Mouse (Mus musculus) Muller cell, postnatal 12 days (primary cell): ENCODE measurements around the gene Gart.
A peak's percentile ranks its signal among the peaks of the same experiment; 100 is the strongest.
"Not testable (repeated sequence)": the region's sequence is repeated elsewhere in the genome, so short reads cannot be mapped to it uniquely, and the experiment has no call there.

Source experiments
- DNase-seq: peaks from one replicate; pipeline ENCODE4 v3.0.0-alpha.2; 2015; ENCODE audit errors: inconsistent ontology term

Gart gene

DNA sequence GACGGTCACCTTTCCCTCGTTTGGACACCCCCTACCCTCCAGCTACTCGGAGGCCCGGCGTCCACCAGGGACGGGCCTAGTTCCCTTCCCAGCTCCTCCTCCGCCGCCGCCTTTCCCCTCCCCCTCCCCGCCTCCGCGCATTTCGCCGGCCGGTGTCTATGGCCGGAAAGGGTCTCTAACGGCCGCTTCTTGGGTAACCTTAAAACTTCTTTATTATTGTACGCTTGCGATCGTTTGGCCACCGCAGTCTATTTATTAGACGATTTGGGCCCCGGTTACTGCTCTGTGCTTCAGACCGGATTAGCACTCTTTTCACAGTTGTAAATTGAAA lies 1.4 kb upstream of the Gart start:
- DNase-seq: peak; percentile 87

GRCm38 (mm10) chr16:91647461-91648219 lies 888 bp upstream of the Gart start, which contains the start of gene Son:
Son (plus strand) TSS chr16:91647506.
- DNase-seq: peak; percentile 98

- peak; percentile 20 for DNase-seq
Measured at GRCm38 (mm10) chr16:91645995-91646602, 653 bp downstream of the Gart start.

DNA sequence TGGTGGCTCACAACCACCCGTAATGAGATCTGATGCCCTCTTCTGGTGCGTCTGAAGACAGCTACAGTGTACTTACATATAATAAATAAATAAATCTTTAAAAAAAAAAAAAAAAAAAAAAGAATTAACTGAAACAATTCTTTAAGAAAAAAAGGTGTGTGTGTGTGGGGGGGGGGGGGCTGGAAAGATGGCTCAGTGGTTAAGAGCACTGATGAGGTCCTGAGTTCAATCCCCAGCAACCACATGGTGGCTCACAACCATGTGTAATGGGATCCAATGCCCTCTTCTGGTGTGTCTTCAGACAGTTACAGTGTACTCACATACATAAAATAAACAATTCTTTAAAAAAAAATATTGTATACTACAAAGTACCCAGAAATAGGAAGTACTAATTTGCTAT lies 1.3 kb downstream of the Gart start:
- DNase-seq: not testable (repeated sequence)

DNA sequence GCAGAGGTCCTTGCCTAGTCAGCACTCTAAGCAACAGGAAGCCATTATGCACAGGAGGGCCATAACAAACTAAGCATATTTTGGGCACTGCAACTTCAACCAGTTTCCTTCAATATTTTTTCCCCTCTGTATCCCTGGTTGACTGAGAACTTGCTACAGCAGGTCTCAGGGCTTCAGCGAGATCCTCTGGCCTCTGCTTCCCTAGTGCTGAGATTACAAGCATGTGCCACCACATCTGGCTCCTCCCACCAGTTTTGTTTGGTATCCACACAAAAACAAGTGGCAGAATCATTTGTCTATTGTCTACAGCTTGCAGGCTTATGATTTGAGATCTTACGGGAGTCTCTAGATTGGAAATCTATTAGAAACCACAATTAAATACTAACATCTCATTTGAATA lies 1.9 kb downstream of the Gart start:
- no peak for DNase-seq

- DNase-seq: no peak
Measured at GRCm38 (mm10) chr16:91640171-91640570, 6.6 kb downstream of the Gart start.

DNA sequence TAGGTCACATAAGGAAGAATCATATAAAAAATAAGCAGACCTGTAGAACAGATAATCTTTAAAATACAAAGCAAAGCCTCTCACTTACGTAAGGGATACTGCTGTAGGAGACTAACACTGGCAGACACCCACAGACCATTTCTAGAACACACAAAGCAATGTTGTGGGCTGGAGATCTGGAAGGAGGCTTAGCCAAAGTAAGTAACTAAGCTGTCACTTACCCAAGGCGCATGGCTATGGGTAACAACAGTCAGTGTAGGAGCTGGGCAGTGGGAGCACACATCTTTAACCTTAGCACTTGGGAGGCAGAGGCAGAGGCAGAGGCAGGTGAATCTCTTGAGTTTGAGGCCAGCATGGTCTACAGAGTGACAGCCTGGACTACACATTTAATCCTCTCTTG lies 7.1 kb downstream of the Gart start:
- no peak for DNase-seq

- DNase-seq: no peak
Measured at GRCm38 (mm10) chr16:91639161-91639560, 7.6 kb downstream of the Gart start.

DNA sequence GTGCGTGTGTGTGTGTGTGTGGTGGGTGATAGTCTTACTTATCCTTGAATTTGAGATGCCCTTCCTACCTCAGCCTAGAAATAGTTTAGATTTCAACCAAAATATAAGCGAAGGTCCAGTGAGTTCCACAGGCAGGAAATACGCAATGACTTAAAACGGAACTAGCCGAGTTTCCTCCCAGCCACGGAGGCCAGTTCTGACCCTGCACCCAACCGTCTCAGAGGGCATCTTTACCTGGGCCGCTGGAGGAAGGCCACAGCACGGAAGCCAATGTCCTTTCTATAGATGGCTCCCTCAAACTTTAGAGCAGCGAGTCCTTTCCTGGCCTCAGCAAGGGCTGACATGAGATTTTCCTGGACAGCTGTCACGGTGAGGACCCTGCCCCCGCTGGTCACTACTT lies 13.1 kb downstream of the Gart start:
- DNase-seq: no peak

DNA sequence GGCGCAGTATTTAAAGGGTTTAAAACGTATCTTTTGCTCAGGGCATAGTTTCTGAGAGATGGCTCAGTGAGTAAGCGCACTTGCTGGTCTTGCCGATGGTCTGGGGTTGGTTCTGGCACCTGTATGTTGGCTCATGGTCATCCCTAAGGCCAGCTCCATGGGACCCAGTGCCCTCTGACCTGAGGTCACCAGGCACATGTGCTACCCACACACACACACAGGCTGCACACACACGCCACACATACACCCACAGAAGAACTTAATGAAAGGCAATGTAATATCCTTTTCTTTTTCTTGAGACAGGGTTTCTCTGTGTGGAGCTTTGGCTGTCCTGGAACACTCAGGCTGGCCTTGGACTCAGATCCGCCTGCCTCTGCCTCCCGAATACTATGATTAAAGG lies 13.8 kb downstream of the Gart start:
- no peak for DNase-seq

DNA sequence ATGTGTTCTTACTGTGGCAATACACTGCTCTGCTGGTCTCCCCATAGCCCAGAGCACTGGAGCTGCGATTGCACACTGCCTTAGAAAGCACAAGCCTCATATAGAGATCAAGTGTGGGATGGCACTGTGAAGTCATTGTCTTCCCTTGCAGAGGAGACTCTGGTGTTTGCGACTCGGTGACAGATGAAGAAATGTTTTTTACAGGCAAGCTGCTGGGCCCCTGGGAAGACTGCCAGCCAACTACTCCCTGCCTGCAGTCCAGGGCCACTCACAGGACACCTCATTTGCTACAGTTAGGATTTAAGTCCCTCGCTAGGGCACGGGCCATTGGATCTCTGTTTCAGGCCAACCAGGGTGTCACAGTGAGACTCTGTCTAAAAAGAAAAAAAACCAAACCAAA lies 14.3 kb downstream of the Gart start:
- DNase-seq: no peak

GRCm38 (mm10) chr16:91630584-91630983 lies 16.2 kb downstream of the Gart start:
- DNase-seq: no peak

DNA sequence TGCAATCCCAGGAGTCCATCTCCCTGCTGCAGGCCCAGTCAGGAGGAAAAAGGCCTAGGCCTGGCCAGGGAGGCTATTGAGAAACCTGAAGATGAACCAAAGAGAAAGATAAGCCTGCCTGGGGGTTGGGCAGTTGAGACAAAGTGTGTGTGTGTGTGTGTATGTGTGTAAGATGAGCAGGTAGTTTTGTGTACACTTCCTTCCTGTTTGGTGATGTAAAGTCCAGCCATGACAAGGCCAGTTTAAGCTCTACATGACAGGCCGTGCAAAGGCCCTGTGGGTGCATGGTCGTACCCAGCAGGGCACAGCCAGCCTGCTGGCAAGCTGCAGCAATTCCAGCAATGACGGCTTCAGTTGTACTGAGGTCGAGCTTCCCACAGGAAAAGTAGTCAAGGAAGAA lies 17.0 kb downstream of the Gart start:
- DNase-seq: no peak

DNA sequence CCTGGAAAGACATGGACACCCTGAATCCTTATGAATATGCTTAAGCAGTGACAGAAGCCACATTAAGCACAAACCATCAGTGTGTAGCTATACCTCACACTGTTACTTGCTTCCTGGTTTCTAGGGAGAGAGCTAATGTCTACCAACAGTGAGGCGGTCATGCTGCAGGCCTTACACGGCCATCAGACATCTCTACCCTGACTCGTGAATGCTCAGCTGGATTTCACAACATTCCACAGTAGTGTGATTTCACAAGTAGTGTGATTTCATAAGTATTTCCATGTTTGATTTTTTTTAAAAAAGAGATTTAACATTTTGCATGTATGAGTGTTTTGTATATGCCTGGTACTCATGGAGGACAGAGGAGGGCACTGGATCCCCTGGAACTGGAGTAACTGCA lies 18.1 kb downstream of the Gart start:
- DNase-seq: no peak

DNA sequence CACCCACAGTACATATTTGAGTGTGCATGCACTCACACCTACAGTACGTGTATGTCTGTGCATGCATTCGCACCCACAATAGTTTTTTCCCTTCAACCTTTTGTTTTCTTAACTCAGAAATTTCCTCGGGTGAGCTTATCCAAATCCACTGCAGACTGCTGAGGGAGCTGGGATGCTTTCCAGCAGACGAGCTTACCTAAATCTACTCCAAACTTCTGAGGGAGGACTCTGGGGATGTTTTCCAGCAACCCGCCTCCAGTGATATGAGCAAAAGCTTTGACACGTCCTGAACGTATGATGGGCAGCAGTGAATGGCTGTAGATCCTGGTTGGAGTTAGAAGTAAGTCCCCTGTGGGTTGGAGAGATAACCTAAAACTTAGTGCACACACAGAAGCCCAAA lies 18.9 kb downstream of the Gart start:
- no peak for DNase-seq

- no peak for DNase-seq
Measured at GRCm38 (mm10) chr16:91623074-91623473, 23.7 kb downstream of the Gart start.

DNA sequence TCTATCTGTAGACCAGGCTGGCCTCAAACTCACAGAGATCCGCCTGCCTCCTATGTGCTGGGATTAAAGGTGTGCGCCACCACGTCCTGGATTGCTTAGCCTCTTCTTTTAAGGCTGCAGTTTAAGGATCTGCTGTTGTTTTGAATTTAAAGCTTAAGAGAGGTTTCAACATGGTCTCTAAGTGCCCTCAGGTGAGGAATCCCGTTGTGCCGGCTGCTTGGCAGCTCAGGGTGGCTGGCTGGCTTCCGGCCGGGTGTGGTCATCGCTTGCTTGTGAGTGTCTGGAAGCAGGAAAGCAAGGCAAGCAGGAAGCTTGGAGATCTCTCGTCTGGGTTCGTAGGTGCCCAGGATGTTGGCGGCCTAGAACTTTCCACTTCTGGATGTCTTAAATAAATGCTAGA lies 25.8 kb downstream of the Gart start:
- DNase-seq: no peak

- DNase-seq: no peak
Measured at GRCm38 (mm10) chr16:91620185-91620584, 26.6 kb downstream of the Gart start.

- peak; percentile 72 for DNase-seq
Measured at GRCm38 (mm10) chr16:91618511-91619501, 27.9 kb downstream of the Gart start, which contains the start of gene Dnajc28. Dnajc28 (minus strand) TSS chr16:91619026.

DNA sequence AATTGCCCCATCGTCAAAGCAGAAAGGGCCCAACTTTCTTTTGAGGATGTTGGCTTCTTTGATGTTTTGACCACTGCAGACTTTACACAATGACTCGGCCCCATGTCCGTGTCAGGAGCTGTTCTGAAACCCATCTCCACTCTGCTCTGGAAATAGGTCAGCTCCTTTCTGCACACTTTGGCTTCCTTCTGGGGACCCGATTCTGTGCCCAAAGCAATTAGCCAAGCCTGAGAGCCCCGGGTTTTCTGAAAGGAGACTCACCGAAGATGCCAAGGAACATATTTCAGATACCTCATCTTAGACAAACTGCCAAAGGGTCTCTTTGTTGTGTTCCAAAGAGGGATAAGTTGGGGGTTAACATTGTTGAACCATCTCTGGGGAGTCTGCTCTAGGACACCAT lies 32.2 kb downstream of the Gart start:
- peak; percentile 38 for DNase-seq

DNA sequence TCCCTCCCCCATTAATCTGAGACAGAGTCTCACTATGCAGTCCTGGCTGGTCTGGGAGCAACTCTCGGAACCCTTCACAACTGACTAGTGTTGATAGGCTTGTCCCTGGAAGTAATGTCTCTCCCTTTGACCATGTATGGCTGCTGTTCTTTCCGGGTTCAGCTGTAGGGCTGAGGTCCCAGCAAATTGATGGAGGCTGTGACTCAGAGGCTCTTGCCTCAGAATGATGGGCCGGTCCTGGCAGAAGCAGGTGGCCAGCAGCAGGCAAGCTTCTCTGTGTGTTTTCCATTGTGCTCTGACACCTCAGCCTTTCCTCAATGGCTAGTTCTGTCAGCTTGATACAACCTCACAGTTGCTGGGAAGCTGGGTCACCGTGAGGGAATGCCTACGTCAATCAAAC lies 34.2 kb downstream of the Gart start:
- peak; percentile 81 for DNase-seq

GRCm38 (mm10) chr16:91611248-91611647 lies 35.5 kb downstream of the Gart start:
- no peak for DNase-seq
